Mouse (Mus musculus): Measurements from ENCODE around the gene Flnb. TPM values are rescaled to one million over a fixed set of nuclear protein-coding genes. Genes with fewer than 3 reads are reported as not detected.

The Flnb gene
- polyA plus RNA-seq, 1 experiment: 54.5 TPM

DNA sequence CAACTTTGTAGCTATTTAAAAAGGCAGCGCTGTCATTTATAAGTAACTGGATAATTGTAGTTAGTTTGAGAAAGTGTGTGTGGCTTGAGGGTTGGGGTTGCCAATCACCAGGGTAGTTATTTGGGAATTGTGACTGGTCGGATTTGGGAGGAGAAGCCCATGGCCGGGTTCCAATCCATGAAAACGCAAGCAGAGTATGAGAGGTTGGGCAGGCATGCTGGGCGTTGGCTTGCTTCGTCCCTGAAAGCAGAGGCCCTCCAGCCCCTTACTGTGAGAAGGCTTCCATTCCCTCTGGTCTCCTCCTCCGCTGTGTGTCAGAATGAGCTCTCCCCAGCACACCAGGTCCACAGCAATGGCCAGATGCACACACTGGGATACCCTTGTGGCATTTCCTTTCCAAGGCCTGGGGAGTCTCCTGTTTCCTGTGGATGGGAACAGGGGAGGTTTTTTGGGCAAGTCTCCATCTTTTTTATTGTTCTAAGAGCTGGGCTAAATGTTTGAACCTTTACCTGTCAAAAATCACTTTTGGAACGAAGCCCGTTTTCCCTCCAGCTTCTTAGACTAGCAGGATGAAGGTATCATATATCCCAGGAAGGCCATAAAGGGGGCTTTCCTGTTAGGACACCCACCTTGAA is 46.2 kb downstream of the Flnb start:
- no peak overlapping the region for H3K4me3 ChIP-seq
- H3K4me2 ChIP-seq (ENCODE audit: low read depth): no peak overlapping the region
- H3K36me3 ChIP-seq (ENCODE audit: control insufficient read depth, insufficient read depth): peaks cover 9% of the 10 kb centered on the region

DNA sequence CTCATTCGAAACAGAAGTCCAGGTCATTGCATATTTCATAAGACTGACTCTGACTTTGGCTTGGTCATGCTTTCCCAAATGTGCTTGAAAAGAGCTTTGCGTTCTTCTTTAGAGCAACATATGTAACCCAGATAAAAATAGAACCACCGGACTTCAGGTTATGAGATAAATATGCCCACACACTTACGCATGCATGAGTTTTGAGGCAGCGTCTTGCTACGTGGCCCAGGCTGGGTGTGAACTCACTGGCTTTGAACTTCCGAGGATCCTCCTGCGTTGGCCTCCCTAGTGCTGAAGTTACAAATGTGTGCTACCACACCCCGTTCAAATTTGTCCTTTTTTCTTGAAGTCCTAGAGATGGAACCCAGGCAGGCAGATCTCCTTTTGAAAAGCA is 46.7 kb downstream of the Flnb start:
- TF ChIP-seq MYOD1 (IDR thresholded peaks at IDR 0.05; ENCODE audit: control insufficient read depth in 1 of 3, insufficient read length in 2 of 3, low read depth in 2 of 3) (no peak), TCF3 (IDR thresholded peaks at IDR 0.05; ENCODE audit: insufficient read length, low read depth) (no peak), TCF12 (IDR thresholded peaks at IDR 0.05; ENCODE audit: insufficient read depth, poor library complexity, severe bottlenecking) (no peak)
- Histone ChIP-seq H3K36me3 (ENCODE audit: control insufficient read depth, insufficient read depth) (peaks cover 14% of the 10 kb centered on the region), H3K27me3 (ENCODE audit: control insufficient read depth, insufficient read depth, insufficient read length) (no peaks in the 10 kb centered on the region), H3K4me2 (ENCODE audit: low read depth) (no peak overlapping the region), H3ac (ENCODE audit: control insufficient read depth, insufficient read length) (no peak overlapping the region), H3K4me3 (no peak overlapping the region), H3K79me2 (ENCODE audit: control insufficient read depth, insufficient read depth) (peaks cover 89% of the 10 kb centered on the region)

More for the DNA sequence above, 46.2 kb downstream of the Flnb start:
- H3K79me2 ChIP-seq (ENCODE audit: control insufficient read depth, insufficient read depth): peaks cover 94% of the 10 kb centered on the region
- H3K27me3 ChIP-seq (ENCODE audit: control insufficient read depth, insufficient read depth, insufficient read length): no peaks in the 10 kb centered on the region
- H3ac ChIP-seq (ENCODE audit: control insufficient read depth, insufficient read length): no peak overlapping the region
- TF ChIP-seq TCF12 (IDR thresholded peaks at IDR 0.05; ENCODE audit: insufficient read depth, poor library complexity, severe bottlenecking) (no peak), USF1 (IDR thresholded peaks at IDR 0.05; ENCODE audit: low read depth) (no peak), SRF (IDR thresholded peaks at IDR 0.05; ENCODE audit: control insufficient read depth, insufficient read length, low read depth) (no peak), MYOD1 (IDR thresholded peaks at IDR 0.05; ENCODE audit: control insufficient read depth in 1 of 3, insufficient read length in 2 of 3, low read depth in 2 of 3) (no peak), POLR2AphosphoS2 (IDR thresholded peaks at IDR 0.05; ENCODE audit: insufficient read length, low read depth) (no peak), MYOG (IDR thresholded peaks at IDR 0.05; ENCODE audit: control insufficient read depth in 1 of 3, insufficient read depth in 1 of 3, insufficient read length in 2 of 3, low read depth in 2 of 3) (no peak), E2F4 (IDR thresholded peaks at IDR 0.05; ENCODE audit: insufficient read depth) (no peak), CEBPB (IDR thresholded peaks at IDR 0.05; ENCODE audit: insufficient read depth, poor library complexity, severe bottlenecking) (no peak), REST (IDR thresholded peaks at IDR 0.05; ENCODE audit: insufficient read depth, insufficient read length) (no peak), TCF3 (IDR thresholded peaks at IDR 0.05; ENCODE audit: insufficient read length, low read depth) (no peak), MAX (IDR thresholded peaks at IDR 0.05; ENCODE audit: low read depth) (no peak), POLR2A (IDR thresholded peaks at IDR 0.05; ENCODE audit: insufficient read length, low read depth) (no peak)

DNA sequence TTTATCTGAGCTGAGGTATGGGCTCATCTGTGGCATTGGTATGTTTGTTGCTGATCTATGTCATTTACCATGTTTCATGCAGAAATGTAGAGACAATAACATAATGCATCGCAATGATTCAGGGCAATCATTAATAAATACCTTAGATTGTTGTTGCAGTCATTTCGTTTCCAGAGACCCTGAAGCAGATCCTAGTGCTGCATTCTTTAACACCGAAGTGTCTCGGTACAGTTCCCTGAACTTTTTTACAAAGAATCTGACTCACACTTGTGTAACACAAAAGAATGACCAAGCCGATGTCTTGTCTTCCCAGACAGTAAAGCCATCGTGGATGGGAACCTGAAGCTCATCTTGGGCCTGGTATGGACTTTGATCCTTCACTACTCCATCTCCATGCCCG is 49.5 kb downstream of the Flnb start:
- Histone ChIP-seq H3K4me3 (no peak overlapping the region), H3K79me2 (ENCODE audit: control insufficient read depth, insufficient read depth) (peaks cover 61% of the 10 kb centered on the region), H3K27me3 (ENCODE audit: control insufficient read depth, insufficient read depth, insufficient read length) (no peaks in the 10 kb centered on the region), H3ac (ENCODE audit: control insufficient read depth, insufficient read length) (no peak overlapping the region), H3K4me2 (ENCODE audit: low read depth) (no peak overlapping the region), H3K36me3 (ENCODE audit: control insufficient read depth, insufficient read depth) (peaks cover 31% of the 10 kb centered on the region)
- TF ChIP-seq POLR2A (IDR thresholded peaks at IDR 0.05; ENCODE audit: insufficient read length, low read depth) (no peak), E2F4 (IDR thresholded peaks at IDR 0.05; ENCODE audit: insufficient read depth) (no peak), USF1 (IDR thresholded peaks at IDR 0.05; ENCODE audit: low read depth) (no peak), REST (IDR thresholded peaks at IDR 0.05; ENCODE audit: insufficient read depth, insufficient read length) (no peak), MYOD1 (IDR thresholded peaks at IDR 0.05; ENCODE audit: control insufficient read depth in 1 of 3, insufficient read length in 2 of 3, low read depth in 2 of 3) (no peak), POLR2AphosphoS2 (IDR thresholded peaks at IDR 0.05; ENCODE audit: insufficient read length, low read depth) (no peak), TCF3 (IDR thresholded peaks at IDR 0.05; ENCODE audit: insufficient read length, low read depth) (no peak), TCF12 (IDR thresholded peaks at IDR 0.05; ENCODE audit: insufficient read depth, poor library complexity, severe bottlenecking) (no peak), SRF (IDR thresholded peaks at IDR 0.05; ENCODE audit: control insufficient read depth, insufficient read length, low read depth) (no peak), MAX (IDR thresholded peaks at IDR 0.05; ENCODE audit: low read depth) (no peak), CEBPB (IDR thresholded peaks at IDR 0.05; ENCODE audit: insufficient read depth, poor library complexity, severe bottlenecking) (no peak)

DNA sequence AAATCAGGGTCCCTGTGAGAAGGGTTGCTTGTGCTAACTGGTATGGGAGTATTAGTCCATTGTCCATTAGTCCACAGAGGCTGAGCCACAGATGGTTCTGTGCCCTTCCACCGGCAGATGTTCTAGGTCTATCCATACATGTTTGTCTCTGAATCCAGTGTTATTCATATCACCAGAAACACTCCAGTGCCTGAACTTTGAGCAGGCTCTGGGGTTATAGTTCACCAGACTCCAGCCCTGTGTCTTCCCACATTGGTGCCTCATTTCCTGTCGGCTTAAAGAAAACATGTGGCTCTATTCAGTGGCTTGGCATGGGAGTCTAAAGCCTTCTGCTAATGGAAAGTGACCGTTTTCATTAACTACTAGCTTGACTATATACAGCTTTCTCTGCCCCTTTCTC is 50.1 kb downstream of the Flnb start:
- Histone ChIP-seq H3K36me3 (ENCODE audit: control insufficient read depth, insufficient read depth) (peaks cover 32% of the 10 kb centered on the region), H3K4me2 (ENCODE audit: low read depth) (no peak overlapping the region), H3K79me2 (ENCODE audit: control insufficient read depth, insufficient read depth) (peaks cover 55% of the 10 kb centered on the region), H3K4me3 (no peak overlapping the region), H3ac (ENCODE audit: control insufficient read depth, insufficient read length) (no peak overlapping the region), H3K27me3 (ENCODE audit: control insufficient read depth, insufficient read depth, insufficient read length) (no peaks in the 10 kb centered on the region)
- no peak for TF ChIP-seq SRF (IDR thresholded peaks at IDR 0.05; ENCODE audit: control insufficient read depth, insufficient read length, low read depth)
- no peak for TF ChIP-seq E2F4 (IDR thresholded peaks at IDR 0.05; ENCODE audit: insufficient read depth)
- no peak for TF ChIP-seq POLR2A (IDR thresholded peaks at IDR 0.05; ENCODE audit: insufficient read length, low read depth)
- no peak for TF ChIP-seq TCF12 (IDR thresholded peaks at IDR 0.05; ENCODE audit: insufficient read depth, poor library complexity, severe bottlenecking)
- no peak for TF ChIP-seq CEBPB (IDR thresholded peaks at IDR 0.05; ENCODE audit: insufficient read depth, poor library complexity, severe bottlenecking)
- no peak for TF ChIP-seq MYOG (IDR thresholded peaks at IDR 0.05; ENCODE audit: control insufficient read depth in 1 of 3, insufficient read depth in 1 of 3, insufficient read length in 2 of 3, low read depth in 2 of 3)
- no peak for TF ChIP-seq REST (IDR thresholded peaks at IDR 0.05; ENCODE audit: insufficient read depth, insufficient read length)
- no peak for TF ChIP-seq USF1 (IDR thresholded peaks at IDR 0.05; ENCODE audit: low read depth)
- TF ChIP-seq MYOD1 (IDR thresholded peaks at IDR 0.05; ENCODE audit: control insufficient read depth in 1 of 3, insufficient read length in 2 of 3, low read depth in 2 of 3): no peak
- TF ChIP-seq POLR2AphosphoS2 (IDR thresholded peaks at IDR 0.05; ENCODE audit: insufficient read length, low read depth): no peak

DNA sequence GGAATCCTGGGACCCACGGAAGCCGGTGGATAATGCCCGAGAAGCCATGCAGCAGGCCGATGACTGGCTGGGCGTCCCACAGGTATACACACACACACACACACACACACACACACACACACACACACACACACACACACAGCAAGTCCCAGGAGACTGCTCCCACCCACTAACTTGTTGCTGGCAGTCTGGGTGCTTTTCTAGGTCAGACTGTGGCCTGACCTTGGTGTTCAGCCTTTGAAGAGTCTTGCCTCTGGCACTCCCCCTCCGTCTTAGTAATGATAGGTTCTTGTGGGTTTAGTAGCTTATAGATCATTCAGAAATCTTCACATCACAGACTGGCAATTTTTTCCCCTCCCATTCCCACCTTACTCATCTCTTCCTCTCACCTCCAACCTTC is 52.0 kb downstream of the Flnb start:
- Histone ChIP-seq H3K4me3 (no peak overlapping the region), H3K4me2 (ENCODE audit: low read depth) (no peak overlapping the region), H3K36me3 (ENCODE audit: control insufficient read depth, insufficient read depth) (peaks cover 41% of the 10 kb centered on the region), H3ac (ENCODE audit: control insufficient read depth, insufficient read length) (no peak overlapping the region), H3K79me2 (ENCODE audit: control insufficient read depth, insufficient read depth) (peaks cover 36% of the 10 kb centered on the region), H3K27me3 (ENCODE audit: control insufficient read depth, insufficient read depth, insufficient read length) (no peaks in the 10 kb centered on the region)
- no peak for TF ChIP-seq POLR2A (IDR thresholded peaks at IDR 0.05; ENCODE audit: insufficient read length, low read depth)
- no peak for TF ChIP-seq MAX (IDR thresholded peaks at IDR 0.05; ENCODE audit: low read depth)
- no peak for TF ChIP-seq MYOG (IDR thresholded peaks at IDR 0.05; ENCODE audit: control insufficient read depth in 1 of 3, insufficient read depth in 1 of 3, insufficient read length in 2 of 3, low read depth in 2 of 3)
- TF ChIP-seq TCF3 (IDR thresholded peaks at IDR 0.05; ENCODE audit: insufficient read length, low read depth): no peak
- no peak for TF ChIP-seq MYOD1 (IDR thresholded peaks at IDR 0.05; ENCODE audit: control insufficient read depth in 1 of 3, insufficient read length in 2 of 3, low read depth in 2 of 3)
- TF ChIP-seq USF1 (IDR thresholded peaks at IDR 0.05; ENCODE audit: low read depth): no peak
- no peak for TF ChIP-seq CEBPB (IDR thresholded peaks at IDR 0.05; ENCODE audit: insufficient read depth, poor library complexity, severe bottlenecking)
- TF ChIP-seq SRF (IDR thresholded peaks at IDR 0.05; ENCODE audit: control insufficient read depth, insufficient read length, low read depth): no peak
